Mouse (Mus musculus): ENCODE results near the gene Zbed4.
A peak's percentile ranks its signal among the peaks of the same experiment; 100 is the strongest.
"Not testable (repeated sequence)": the region's sequence is repeated elsewhere in the genome, so short reads cannot be mapped to it uniquely, and the experiment has no call there.

Zbed4 gene

DNA sequence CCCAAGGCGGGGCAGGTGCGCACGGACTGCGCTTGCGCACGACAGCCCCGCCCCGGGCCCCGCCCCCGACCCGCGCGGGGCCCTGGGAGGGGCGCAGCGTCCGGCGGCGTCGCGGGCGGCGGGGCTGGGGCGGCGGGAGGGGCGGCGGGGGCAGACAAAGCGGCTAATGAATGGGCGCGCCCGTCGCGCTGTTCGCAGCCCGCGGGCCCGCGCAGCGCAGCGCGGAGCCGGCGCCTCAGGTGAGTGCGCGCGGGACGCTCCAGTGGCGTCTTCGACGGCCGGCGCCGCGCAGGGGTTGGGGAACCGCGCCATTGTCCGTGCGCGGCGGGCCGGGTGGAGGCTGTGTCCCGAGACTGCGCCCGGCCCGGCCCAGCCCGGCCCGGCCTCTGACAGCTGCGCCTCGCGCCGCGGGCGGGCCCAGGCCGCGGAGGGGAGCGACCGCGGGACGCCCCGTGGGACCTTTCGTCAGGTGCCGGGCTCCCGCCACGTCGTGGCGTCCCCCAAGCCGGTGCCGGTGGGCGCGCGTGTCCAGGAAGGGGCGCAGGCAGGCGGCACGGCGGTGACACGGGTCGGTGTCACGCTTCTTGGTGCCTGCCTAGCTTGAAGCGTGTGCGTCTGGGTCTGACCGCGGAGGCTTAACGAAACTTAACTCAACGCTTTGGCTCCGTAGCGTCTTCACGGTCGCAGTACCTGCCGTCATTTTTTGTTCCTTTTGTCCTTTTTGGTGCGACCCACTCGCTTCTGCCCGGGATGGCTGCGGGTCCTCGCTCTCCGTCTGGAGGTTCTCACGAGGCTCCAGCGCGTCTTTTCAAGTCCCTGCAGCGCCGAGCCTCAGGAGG, at the start of gene Zbed4:
Zbed4 (plus strand) TSS at position 97 of the 839 bp plus-strand sequence.
- DNase-seq (ENCODE audit: low read depth, low spot score): no peak

DNA sequence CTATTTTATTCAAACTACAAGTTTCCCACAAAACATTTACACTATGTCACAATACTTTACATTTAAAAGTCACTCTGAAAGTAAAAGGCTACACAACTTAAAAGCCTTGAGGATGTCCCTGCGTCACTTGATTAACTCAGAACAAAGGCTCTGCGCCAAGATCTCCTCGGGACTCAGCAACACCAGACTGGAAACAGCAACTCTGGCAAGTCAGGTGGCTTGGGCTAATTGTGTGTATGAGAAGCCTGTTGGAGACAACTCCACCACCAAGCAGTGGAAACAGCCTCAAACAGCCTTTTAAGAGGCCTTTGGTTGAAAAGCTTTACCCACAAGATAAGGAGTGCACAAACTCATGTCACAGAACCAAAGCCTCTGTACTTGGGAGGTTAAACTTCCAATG, 49.0 kb upstream of the Zbed4 start:
- DNase-seq (ENCODE audit: low read depth, low spot score): no peak

DNA sequence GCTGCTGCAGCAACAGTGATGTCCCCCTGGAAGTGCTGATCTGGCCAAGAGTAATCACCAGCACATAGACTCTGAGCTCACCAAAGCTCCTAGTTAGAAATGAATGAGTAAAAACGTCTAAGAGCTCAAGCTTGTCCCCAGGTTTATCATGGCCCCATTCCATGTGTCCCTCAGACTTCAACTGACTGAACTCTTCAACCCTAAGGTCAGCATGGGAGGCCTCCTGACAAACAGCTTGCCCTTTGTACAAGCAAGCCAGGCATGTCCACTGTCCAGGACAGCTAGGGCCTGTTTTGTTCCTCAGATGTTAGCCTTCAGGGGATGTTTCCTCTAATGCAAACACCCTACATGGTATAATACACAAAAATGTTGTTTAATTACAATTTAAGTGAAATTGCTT, 47.2 kb upstream of the Zbed4 start:
- DNase-seq (ENCODE audit: low read depth, low spot score): no peak

DNA sequence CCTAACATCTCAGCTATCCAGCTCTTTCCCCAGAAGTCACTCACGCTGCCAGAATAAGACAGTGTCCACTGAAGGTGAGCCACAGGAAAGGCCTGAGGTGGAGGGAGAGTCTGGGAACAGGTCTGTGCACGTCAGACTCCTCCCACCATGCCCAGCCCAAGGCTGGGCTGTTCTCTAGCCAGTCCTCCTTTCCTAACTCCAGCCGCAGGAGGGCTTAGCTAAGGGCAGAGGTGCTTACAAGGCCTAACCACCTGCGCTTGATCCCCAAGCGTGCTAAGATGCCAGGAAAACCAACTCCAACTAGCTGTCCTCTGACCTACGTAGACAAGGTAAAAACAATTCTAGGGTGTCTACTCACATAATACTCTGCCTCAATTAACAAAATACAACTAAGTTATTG, 45.1 kb upstream of the Zbed4 start:
- no peak for DNase-seq (ENCODE audit: low read depth, low spot score)

DNA sequence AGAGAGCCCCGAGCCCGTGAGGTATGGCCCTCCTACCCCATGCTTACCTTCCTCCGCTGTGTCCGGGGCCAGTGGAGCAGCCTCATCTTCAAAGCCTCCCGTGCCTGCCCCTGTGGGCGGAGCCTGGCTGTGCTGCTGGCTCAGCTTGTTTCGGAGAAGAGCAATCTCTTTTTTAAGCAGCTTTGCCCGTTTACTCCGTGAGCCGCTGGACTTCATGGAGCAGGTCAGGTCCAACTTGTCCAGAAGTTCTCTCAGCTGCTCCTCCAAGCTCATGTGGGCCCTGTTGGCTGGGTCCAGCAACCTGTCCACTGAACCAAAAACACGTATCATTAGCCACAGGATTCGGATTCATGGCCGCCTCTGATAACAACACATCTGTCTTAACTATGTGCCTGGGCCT, 44.5 kb upstream of the Zbed4 start:
- DNase-seq (ENCODE audit: low read depth, low spot score): not testable (repeated sequence)

DNA sequence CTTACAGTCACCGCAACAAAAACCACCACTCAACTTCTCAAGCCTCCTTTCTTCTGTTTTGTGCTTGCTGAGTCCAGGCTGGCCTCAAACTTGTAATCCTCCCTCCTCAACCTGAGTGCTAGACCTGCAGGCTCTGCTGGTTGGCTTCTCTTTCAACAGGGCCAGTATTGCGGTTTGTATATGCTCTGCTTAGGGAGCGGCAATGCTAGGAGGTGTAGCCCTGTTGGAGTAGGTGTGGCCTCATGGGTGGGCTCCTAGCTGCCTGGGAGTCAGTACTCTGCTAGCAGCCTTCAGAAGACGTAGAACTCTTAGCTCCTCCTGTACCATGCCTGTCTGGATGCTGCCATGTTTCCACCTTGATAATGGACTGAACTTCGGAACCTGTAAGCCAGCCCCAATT, 43.3 kb upstream of the Zbed4 start:
- no peak for DNase-seq (ENCODE audit: low read depth, low spot score)

DNA sequence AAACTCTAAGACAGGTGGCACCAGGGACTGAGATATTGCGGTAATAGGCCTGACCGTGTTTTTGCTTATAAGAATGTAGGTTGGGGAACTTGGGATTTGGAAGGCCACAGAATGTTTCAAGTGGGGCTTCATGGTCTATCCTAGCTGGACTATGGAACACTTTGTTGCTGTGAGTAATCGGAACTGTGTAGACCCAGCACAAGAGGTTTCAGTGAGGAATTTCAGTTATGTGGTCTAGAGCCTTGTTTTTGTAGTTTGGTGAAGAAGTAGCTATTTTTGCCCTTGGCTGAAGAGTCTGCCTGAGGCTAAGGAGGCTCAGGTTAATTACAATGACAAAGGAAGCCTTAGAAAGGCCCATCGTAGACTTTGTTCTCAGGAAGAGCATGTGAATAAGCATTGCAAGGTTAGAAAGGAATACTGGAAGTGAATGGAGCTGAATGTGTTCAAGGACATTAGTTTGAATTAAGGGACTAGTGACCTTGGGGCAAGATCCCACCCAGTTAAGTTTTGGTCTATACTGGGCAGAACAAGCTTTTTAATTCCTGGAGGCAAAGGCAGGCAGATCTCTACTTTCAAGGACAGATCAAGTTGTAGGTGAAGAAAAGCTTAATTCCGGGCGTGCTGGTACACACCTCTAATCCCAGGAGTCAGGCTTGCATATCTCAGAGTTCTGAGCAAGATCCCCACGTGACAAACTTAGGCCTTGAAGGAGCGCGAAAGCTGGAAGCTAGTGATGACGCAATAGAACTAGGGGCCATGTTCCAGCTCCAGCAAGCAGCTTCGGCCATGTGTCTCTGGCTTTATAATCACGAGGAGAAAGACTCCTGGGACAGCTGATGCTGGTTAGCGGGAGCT, 42.6 kb upstream of the Zbed4 start:
- DNase-seq (ENCODE audit: low read depth, low spot score): no peak

DNA sequence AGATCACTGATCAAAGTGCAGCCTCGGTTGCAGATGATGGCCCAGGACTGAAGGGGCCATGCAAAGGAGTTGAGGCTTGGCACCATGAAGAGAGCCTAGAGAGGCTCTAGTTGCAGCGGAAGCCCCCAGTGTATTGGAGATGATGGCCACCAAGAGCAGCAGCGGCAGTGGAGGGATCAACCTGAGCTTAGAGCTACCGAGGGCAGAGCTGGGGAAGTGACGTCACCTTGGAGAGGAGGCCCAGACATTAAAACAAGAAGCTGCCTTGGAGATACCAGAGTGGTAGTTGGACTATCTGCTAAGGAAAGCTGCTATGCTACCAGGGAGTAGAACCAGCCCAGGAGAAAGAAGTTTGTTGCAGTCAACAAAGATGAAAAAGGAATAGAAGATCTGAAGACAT, 41.6 kb upstream of the Zbed4 start:
- DNase-seq (ENCODE audit: low read depth, low spot score): no peak

DNA sequence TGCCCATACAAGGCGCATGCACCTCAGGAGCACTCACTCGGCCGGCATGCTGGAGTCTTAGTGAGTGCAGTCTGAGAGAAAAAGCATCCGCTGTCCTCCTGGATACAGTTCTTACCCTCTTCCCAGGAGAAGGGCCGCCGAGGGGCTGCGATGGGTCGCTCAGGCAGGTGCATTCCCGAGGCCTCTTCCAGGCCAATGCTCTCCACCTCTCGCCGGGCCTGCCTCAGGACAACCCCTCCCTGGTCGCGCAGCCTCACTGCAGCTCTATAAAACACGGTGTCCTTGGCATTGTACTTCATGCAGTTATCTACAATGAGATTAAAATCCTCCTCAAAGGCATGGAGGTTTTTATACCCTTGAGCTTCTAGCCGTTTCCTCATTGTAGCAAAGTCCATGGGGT, 39.0 kb upstream of the Zbed4 start:
- no peak for DNase-seq (ENCODE audit: low read depth, low spot score)

DNA sequence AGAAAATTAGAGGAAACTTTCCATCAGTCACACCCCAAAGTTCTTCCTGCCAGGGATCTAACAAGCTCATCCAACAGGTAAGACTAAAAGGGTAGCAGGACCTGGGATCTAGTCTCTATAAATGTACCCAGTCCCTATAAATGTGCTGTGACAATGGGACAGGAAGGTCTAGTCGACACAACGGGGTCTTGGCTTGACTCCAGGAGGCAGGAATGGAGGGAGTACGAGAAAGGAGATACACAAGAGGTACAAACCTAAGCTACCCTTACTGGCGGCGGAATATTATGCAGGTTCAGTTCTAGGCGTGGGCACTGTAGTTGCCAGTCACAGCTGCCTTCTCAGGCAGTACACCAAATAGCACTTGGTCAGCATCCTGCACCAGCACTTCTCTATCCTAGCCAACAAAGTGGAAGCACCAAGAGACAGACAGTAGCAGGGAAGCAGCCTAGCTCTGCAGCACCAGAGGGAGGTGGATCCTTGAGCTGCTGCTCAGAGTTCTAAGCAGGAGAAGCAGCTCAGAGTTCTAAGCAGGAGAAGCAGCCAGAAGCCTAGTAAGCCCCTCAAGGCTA, 37.4 kb upstream of the Zbed4 start:
- DNase-seq (ENCODE audit: low read depth, low spot score): no peak

DNA sequence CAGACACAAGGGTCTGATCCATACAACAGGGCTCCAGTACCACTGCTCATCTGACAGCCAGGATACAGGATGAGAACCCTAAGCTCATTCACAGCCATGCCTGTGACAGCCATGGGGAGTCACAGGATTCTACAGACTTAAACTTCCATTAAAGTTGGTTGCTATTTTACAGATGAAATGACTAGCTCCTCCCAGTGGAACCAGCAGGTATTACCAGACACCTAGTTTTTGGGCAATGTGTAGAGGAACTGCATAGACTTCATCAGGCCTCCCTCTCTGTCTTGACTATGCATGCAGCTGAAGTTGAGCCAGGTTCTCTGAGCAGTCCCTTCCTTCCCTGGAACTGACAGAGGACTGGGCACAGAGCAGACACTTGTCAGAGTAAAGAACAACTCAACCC, 35.1 kb upstream of the Zbed4 start:
- DNase-seq (ENCODE audit: low read depth, low spot score): no peak

DNA sequence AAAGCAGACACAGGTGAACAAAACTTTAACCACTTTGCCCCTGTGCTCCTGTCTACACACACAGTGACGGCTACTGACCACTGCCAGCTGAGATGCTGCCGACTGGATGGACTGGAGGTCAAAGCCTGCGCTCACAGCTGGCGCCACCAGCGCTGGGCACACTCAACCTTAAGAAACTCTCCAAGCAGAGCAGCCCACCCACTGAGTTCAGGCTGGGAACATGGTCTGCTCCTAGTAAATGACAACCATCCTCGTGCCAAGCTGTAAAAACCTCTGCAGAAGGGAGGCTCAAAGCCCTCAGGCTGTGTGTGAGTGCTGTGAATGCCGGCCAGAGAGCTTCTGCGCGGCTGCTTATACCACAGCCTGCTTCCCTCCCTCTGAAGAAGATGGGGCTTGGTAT, 34.2 kb upstream of the Zbed4 start:
- no peak for DNase-seq (ENCODE audit: low read depth, low spot score)

DNA sequence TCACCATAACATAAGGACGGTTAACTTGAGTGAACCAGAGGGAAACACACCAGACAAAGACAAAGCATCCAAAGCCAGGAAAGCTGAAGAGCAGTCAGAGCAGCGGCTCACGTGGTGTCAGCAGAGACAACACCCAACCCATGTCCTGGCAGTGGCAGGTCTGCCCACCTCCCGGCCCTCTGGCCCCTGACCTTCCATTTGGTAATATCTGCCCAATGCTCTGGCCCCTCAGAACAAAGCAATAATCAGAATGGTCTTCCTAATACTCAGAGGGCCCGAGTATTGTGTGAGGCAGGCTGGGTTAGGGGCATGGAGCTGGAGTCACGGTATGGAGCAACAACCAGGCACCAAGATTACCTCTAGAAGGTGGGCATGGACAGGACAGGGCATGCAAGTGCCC, 28.3 kb upstream of the Zbed4 start:
- DNase-seq (ENCODE audit: low read depth, low spot score): no peak

DNA sequence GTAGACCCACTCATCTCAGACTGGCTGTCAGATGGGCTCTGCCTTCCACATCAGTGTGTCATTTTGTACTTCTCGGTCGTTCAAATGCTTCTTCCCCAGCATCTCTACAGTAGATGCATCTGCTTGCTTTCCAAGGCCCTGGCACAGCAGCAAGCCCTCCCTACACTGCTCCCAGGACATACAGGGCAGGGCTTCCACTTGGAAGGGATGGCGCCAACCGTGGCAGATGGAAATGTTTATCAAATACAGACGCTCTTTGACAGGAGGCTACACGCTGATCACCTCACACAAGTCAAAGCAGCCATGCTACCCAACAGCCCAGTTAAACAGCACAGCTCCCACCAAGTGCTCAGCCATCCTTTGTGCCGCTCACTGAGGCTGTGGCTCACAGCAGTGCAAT, 27.1 kb upstream of the Zbed4 start:
- DNase-seq (ENCODE audit: low read depth, low spot score): no peak

DNA sequence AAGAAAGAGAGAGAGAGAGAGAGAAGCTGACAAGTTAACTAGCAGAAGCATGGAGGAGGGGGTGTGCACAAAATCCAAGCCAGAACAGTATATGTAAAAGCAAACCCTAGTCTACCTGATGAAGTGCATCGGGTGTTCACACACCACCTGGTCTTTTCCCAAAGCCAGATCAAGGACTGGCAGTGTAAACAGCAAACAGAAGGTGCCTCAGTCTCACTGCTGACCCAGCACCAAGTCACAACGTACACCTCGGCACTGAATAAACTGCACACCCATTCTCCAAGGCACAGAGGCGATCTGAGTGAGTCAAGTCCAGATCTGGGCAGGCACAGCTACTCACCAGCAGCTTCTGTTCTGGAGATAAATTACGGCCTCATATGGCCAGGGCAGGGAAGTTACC, 26.4 kb upstream of the Zbed4 start:
- no peak for DNase-seq (ENCODE audit: low read depth, low spot score)

DNA sequence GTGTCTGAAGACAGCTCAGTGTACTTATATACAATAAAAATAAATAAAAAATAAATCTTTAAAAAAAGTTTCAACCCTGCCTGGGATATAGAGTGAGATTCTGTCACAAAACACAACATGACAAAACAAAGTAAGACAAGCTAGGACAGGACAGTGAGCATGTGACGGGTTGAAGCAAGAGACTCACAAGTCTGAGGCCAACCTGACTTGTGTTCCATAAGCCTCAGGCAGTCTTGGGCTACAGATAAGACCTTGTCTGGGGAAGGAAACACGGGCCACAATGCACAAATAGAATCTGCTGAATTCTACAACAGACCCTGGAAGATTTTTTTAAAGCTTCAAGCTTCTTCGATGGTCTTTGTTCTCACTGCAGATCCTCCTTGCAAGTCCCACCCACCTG, 24.3 kb upstream of the Zbed4 start:
- no peak for DNase-seq (ENCODE audit: low read depth, low spot score)

DNA sequence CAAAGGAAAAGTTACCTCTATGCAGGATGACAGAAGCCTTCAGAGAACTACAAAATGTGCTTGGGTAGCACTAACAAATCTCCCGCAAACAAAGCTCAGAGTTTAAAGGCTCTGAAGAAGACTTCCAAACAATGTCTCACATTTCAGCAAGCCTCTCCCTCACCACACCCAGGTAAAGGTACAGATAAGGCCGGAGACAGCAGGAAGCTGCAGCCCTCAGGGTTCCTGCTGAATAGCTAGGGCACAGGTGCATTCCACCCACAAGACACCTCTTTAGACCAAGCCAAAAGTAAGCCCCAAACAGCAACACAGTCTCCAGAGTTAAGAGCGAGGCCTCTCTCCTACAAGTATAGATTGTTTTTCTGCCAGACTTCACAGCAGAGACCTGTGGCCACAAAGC, 20.7 kb upstream of the Zbed4 start:
- no peak for DNase-seq (ENCODE audit: low read depth, low spot score)

DNA sequence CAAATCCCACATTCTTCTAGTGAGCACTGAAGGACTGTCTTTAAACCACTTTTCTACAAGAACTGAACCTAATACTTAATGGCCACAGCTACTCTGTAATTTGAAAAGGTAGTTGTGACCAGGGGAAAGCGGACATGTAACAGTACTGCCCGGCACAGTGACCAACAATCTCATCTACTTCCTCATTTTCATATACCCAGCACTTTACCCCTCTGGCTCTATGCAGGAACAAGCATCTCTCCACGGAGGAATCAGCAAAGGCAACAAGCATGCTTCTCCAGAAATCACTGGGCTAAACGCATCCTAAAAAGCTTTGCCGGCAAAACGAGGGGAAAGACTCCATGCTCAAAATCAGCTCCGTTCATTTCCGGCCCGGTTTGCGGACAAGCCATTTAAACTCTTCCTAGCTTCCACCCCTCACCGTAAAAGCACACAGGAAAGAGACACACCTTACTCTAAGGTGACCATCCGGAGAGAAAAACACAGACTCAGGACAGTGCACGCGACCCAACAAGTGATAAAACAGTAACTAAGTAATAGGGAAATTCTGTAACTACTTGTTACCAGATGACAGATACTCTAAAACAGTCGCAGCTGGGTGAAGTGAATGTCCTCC, 18.9 kb upstream of the Zbed4 start:
- DNase-seq (ENCODE audit: low read depth, low spot score): no peak

DNA sequence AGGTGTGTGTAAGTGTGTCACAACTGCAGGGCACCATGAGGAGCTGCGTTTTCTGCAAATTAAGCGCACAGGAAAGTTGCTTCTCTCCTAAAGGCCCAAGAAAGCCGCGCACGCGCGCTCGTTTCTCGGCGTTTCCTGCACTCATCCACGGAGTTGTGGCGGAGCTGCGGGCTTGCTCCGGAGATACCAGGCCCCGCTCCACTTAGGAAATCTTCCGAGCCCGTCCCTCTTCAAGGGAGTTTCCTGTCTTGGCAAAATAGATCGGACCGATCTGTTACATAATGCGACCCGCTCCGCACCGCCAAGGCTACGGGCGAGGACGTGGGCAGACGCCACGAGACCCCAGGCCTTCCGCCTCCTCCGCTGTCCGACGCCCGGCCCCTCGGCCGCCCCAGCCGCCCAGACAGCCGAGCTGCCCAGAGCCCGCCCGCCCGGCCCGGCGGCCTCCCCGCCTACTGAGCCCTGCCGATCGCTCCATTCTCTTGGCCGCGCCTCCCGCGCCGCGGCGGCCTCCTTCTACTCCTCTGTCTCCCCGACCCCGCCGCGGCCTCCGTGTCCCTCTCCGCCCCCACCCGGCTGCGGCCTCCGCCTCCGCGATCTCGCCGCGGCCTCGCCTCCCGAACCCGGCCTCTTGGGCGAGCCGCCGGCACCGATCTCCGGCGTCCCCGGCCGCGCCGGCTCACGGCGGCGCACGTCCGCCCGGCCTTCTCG, 18.3 kb upstream of the Zbed4 start:
- no peak for DNase-seq (ENCODE audit: low read depth, low spot score)

DNA sequence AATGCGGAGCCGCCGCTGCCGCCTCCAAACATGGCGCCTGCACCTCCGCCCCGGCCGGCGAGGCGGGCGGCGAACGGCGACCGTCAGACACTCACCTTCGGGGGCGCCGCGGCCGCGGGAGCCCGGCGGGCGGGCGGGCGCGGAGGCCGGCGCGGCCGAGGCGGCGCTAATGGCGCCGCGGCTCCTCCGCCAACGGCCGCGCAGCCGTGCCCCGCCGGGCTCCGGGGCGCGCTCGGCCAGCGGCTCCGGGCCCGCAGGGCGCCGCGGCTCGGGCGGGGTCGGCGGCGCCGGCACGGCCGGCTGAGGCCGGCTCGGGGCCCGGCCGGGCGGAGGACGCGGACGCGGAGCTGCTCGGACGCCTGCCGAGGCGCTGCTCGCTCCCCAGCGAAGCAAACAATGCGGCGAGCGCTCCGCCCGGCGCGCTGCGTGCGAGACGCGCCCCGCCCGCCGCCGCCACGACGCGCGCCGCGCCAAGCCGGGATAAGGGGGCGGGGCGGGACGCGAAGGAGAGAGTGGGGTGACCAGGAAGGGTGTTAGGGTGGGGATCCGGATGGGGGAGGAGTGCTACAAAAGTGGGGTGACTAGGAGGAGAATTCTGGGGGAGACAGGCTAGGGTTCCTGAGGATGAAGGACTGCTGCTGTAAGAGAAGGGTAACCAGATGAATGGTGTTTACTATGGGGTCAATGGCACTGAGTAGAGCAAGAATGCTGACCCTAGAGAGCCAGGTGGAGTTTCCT, 17.5 kb upstream of the Zbed4 start, which contains the start of gene Brd1:
Brd1 (minus strand) TSS at position 400 of the 738 bp plus-strand sequence.
- peak; percentile 64 for DNase-seq (ENCODE audit: low read depth, low spot score)

DNA sequence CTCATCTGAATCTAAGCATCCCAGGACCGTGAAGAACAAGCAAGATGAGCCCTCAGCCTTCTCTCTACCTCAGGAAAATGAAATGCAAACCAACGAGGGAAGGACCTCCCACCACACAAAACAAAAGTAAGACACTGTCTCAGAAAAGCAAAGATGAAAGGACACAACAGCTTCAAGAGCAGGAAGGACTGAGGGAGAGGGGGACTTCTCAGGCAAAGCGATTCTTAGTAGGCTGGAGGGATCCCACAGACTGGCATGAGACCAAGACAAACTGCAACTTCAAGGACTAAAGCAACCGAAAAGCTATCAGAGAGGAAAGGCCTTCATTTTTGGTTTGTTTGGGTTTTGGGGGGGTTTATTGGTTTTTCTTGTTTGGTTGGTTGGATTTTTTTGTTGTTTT, 15.3 kb upstream of the Zbed4 start:
- no peak for DNase-seq (ENCODE audit: low read depth, low spot score)

All from retina, adult 2 months (tissue).